ENCODE assay signal across 7 mouse cellular contexts in genomic region chr15:81301193-81302070, GRCm38 (mm10). TPM values are rescaled to one million over a fixed set of nuclear protein-coding genes. Genes with fewer than 3 reads are reported as not detected.
DNase-seq lines count a peak whose midpoint lies in the region; TF ChIP-seq lines count a peak whose summit lies in the region.

No protein-coding gene starts in this region.

- no peaks in the 10 kb centered on the region for H3K36me3 ChIP-seq in myocyte (ENCODE audit: control insufficient read depth, insufficient read depth)

- no peak for TF ChIP-seq POLR2A in myocyte (IDR thresholded peaks at IDR 0.05; ENCODE audit: insufficient read length, low read depth)

- H3K27me3 ChIP-seq in myocyte (ENCODE audit: control insufficient read depth, insufficient read depth, insufficient read length): no peaks in the 10 kb centered on the region

- H3K4me3 ChIP-seq in myocyte: no peak overlapping the region

- H3ac ChIP-seq in myocyte (ENCODE audit: control insufficient read depth, insufficient read length): no peak overlapping the region

- H3K79me2 ChIP-seq in myocyte (ENCODE audit: control insufficient read depth, insufficient read depth): no peaks in the 10 kb centered on the region

- peak overlapping the region; percentile 56 for H3K4me2 ChIP-seq in myocyte (ENCODE audit: low read depth)

- DNase-seq in urinary bladder, postnatal 14 days (ENCODE audit: low spot score): peak; percentile 14
- DNase-seq in urinary bladder, postnatal 4 days (ENCODE audit: low spot score in 2 of 2): no peak
- peak; percentile 97 for DNase-seq in induced T-regulatory cell, adult 2 months (ENCODE audit: low read depth)
- DNase-seq in left cerebral cortex, adult 18-20 months (ENCODE audit: low spot score in 2 of 2): no peak
- no peak for DNase-seq in layer of hippocampus, adult 9-11 months
- no peak for DNase-seq in right cerebral cortex, postnatal 10 days (ENCODE audit: low spot score in 2 of 2)

TF ChIP-seq in myocyte, 11 proteins besides CTCF, POLR2A, EP300 and RAD21:
- TF ChIP-seq MYOG (IDR thresholded peaks at IDR 0.05; ENCODE audit: control insufficient read depth in 1 of 3, insufficient read depth in 1 of 3, insufficient read length in 2 of 3, low read depth in 2 of 3): peak; percentile 20 to 84 (median 43)
- TF ChIP-seq TCF12 (IDR thresholded peaks at IDR 0.05; ENCODE audit: insufficient read depth, poor library complexity, severe bottlenecking): peak; percentile 3
- TF ChIP-seq POLR2AphosphoS2 (IDR thresholded peaks at IDR 0.05; ENCODE audit: insufficient read length, low read depth): no peak
- TF ChIP-seq MYOD1 (IDR thresholded peaks at IDR 0.05; ENCODE audit: control insufficient read depth in 1 of 3, insufficient read length in 2 of 3, low read depth in 2 of 3): peak in 2 of 3 experiments; percentile 92 to 94
- no peak for TF ChIP-seq REST (IDR thresholded peaks at IDR 0.05; ENCODE audit: insufficient read depth, insufficient read length)
- peak; percentile 59 for TF ChIP-seq SRF (IDR thresholded peaks at IDR 0.05; ENCODE audit: control insufficient read depth, insufficient read length, low read depth)
- TF ChIP-seq TCF3 (IDR thresholded peaks at IDR 0.05; ENCODE audit: insufficient read length, low read depth): no peak
- no peak for TF ChIP-seq CEBPB (IDR thresholded peaks at IDR 0.05; ENCODE audit: insufficient read depth, poor library complexity, severe bottlenecking)
- TF ChIP-seq USF1 (IDR thresholded peaks at IDR 0.05; ENCODE audit: low read depth): no peak
- no peak for TF ChIP-seq E2F4 (IDR thresholded peaks at IDR 0.05; ENCODE audit: insufficient read depth)
- TF ChIP-seq MAX (IDR thresholded peaks at IDR 0.05; ENCODE audit: low read depth): no peak
TF ChIP-seq in myocyte: peak in this region for 4.

RNA-seq across cellular contexts. Expression of gene Slc25a17, which starts 59.2 kb away (rescaled TPM):
- 40.9 TPM for polyA plus RNA-seq in myocyte (2012; fragmentation: generic; extraction: Trizol)
- 10 to 100 TPM; 34.5 to 39.7 TPM for total RNA-seq in left cerebral cortex, adult 18-20 months (2021)

Comparison
In these comparisons a context has a peak if more than half of its experiments do, and no peak if none do; other contexts are left out.
1. DNase-seq: peak in urinary bladder, postnatal 14 days (single experiment) and induced T-regulatory cell, adult 2 months (single experiment); none in urinary bladder, postnatal 4 days (0 of 2), left cerebral cortex, adult 18-20 months (0 of 2), layer of hippocampus, adult 9-11 months (single experiment) and right cerebral cortex, postnatal 10 days (0 of 2).